Mouse (Mus musculus): ENCODE data around the gene Sox2. TPM values are rescaled to one million over a fixed set of nuclear protein-coding genes. Genes with fewer than 3 reads are reported as not detected.

Gene Sox2
- polyA plus RNA-seq, 2 experiments from 2014 or later: not detected

DNA sequence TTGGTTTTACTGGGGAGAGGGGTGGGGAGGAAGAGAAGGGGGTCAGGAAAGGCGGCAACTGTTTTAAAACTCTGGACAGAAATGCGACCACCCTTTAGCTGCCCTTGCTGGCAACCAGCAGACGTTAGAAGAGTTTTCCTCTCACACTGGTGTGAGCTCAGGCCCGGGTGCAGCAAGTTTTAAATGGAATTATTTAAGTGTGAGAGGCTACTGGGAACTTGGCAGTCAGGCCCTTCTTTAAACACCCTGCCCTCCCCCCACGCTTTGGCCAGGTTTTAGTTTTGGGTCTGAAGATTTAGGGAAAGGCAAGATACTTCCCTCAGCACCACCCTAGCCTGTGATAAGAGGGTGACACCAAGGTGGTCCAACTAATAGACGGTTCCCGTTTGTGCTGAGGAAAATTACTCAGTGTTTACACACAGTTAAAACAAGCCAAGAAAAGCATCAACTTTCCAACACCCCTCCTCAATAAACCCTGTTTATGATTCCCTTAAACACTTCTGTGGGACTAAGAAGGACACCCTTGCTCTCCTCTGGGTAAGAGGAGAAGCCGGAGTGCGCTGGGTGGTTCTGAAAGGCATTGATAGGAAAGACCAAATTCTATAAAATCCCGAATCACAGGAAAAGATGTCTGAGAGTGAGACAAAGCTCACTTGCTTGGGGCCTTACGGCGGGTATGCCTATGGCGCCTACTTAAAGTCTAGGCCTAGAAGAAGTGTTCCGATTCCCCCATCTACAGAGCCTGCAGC is 10.5 kb downstream of the Sox2 start:
- ATAC-seq: no peak

DNA sequence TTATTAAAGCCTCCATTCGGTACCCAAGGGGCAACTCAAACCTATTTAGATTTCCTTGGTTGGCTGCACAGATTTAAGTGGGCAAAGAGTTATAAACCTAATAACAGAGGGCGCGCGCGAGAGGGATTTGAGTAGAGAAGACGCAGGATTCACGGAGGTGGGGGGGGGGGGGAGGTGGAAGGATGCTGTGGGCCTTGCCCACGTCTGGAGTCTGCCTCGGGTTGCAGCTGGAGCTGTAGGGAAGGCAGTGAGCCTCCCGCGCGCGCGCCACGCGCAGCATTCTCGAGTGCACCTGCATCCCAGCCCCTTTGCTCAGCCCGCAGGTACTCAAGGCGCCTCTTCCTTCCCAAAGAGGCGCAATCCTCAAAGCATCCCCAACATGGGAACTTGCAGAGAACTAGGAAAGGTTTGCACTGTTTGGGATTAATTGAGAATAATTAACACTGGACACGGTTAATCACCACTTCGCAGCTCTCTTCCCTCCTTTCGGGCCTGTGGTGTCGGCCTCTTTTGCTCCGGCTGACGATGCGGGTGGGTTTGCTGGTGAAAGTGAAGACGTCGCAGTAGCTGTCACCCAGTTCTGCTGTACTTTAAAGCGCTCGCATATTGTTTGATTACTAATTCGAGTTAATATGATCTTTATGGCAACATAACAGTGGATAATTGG is 11.3 kb downstream of the Sox2 start:
- ATAC-seq: no peak

GRCm38 (mm10) chr3:34662008-34662711 is 12.0 kb downstream of the Sox2 start:
- ATAC-seq: no peak

GRCm38 (mm10) chr3:34662712-34663655 is 12.8 kb downstream of the Sox2 start:
- no peak for ATAC-seq

DNA sequence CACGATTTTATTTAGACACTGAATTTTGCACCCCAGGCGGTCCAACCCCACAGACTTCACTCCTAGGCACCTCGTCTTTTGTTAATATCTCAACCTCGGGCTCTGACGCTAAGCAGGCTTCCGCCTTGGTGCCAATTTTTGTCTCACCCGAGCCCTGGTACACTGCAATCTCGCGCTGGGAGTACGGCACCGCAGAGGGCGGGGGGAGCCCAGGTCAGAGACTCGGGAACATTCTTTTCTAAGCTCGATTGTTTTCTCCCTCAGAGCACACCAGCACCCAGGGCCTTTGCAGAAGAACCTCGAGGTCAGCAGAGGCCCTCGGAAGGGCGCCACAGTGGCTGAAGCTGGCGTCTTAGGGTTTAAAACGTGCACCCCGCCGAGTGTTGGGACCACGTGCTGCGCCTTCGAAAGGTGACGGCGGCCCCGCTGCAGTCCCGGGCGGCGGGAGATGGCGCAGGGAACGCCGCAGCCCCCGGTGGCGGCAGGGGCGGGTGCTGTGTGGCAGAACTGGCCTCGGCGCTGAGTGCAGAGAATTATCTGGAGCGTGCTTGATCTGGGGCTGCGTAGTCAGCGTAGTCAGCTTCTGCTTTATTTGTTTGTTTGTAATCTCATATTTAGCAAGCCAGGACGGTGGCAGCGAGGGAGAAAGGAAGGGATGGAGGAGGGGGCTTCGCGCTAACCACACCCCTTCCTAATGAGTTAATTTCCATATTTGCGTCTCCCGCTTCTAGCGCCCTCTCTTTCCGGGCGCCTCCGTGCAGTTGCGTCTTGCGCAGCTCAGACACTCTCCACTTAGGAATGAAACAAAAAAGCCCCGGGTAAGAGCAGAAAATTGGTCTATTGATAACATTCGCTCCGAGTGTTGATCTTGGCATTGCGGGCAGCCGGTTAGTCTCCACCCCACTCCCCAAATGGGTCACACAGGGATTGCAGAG is 13.8 kb downstream of the Sox2 start:
- no peak for ATAC-seq

GRCm38 (mm10) chr3:34664636-34665531 is 14.7 kb downstream of the Sox2 start:
- no peak for ATAC-seq

DNA sequence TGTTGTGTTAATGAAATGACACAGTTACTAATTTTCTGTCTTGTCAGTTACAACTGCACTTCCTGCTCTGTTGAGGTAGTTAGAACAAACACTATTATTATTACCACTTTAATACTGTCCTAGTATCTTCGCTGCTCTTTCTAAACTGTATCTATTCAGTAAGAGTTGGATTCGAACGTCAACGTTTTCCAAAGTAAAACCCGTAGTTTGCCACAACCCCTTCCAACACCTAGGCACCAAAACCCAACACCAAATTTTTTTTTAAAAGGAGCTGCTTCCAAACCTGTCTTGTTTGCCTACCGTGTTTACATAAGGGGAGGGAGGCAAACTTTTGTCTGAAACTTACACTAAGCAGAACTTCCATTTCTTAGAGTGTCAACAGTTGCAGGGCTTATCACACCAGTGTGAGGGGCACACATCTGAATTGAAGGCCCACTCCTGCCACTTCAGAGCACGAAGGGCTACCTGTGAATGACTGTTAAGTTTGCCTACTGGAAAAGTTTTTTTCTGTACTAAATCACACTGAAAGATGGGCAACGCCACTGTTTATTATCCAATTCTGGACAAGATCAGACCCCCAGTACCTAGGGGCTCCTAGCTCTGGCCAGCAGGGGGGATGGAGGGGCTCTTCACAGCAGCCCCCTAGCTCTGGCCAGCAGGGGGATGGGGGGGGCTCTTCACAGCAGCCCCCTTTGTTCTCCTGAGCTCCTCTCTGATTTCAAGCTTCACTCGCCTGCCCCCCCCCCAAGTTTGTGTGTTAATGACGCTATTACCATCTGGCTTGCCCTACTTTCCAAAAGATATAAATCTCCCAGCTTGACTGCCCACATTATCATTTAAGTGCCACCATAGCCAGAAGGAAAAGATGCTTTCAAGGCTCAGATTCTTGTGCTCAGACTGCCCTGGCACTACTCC is 15.8 kb downstream of the Sox2 start:
- ATAC-seq: no peak

DNA sequence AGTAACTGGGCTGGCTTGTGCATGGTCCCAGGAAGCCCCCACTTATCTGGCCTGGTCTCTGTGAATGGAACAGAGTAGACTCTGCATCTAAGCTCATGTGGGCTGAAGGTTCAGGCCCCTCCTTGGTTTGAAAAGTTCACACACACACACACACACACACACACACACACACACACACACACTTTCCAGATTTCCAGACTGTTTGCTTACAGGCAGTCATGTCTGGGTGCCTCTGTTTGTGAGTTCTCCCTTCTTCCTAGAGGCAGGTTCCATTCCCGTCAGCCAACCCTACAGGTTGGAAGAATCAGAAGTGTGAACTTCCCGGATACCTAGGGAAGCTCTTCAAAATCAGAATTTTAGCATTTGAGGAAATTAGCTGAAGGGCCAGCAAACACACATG is 17.0 kb downstream of the Sox2 start:
- ATAC-seq: no peak

DNA sequence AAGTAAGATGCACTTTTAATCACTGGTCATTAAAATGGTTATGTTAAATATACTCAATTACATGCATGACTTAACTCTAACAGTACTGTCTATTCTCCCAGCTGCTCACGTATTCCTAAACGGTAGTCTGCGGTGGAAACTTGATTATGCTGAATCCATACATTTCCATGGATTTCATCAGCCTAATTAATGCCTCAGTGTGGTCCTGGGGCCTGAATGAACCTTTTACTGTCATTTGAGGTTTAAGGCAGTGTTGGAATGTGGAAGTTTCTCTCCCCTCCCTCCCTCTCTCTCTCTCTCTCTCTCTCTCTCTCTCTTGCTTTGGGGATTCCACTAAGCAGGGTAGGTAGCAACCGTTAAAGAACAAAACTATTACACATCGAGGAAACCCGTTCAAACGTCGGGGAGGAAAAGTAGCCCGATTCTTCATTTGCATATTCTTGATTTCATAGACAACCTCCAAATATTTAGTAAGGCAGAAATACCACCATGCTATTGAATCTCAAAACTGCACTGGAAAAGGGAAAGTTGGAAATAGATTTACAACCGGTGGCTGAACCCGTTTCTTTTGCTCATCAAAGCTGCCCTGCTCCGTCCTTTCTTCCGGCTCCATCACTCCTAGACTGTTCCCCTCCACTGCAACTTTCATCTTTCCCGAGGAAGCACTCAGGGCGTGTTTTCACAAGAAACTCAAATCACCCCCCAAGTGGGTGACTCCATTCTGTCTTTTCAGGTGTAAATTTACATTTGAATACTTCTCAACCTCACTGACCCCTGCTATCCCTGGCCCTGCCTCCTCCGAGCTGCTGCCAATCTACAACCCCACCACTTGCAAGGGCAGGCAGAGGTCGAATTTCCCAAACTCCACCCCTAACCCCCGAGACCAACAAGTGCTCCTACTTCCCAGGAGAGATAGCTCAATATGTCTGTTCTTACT is 17.9 kb downstream of the Sox2 start:
- ATAC-seq: no peak

GRCm38 (mm10) chr3:34671024-34671660 is 20.9 kb downstream of the Sox2 start:
- no peak for ATAC-seq

DNA sequence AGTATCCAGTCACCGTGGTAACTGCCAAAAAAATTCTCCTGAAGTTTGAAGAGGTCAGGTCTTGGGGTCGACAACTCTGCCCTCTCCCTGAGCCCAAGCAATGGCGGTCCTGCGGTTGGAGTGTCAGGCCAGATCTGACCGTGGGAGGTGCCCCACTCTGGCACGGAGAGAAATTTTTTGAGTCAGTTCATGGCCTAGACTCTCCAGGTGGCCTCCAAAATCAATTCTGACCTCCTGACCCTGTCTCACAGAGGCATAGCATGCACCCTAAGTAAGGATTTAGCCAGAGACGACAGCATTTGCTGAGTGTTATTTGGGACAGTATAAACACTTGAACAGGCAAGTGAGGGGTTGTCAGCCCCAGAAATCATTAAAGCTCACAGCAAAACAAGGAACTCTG is 28.6 kb downstream of the Sox2 start:
- no peak for ATAC-seq

- ATAC-seq: no peak
These were observed 29.2 kb downstream of the Sox2 start for GRCm38 (mm10) chr3:34679439-34679838.

DNA sequence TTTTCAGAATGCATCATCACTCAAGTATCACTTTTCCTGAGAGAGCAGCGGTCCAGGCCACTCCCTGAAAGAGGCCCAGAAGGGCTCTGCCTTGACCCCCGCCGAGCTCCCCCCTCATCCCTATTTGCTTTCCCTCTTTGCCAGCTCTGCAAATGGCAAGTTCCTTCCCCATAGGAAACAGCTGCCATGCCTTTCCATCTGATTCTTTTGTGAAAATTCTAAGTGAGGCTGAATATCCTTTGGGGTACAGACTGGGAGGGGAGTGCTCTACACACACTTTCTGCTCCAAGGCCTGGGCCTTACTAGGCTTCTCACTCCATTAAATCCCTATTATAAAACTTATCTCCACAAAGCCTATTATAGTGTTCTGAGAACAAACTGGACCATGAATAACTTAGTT is 29.7 kb downstream of the Sox2 start:
- ATAC-seq: no peak

GRCm38 (mm10) chr3:34688072-34688471 is 37.9 kb downstream of the Sox2 start:
- no peak for ATAC-seq

DNA sequence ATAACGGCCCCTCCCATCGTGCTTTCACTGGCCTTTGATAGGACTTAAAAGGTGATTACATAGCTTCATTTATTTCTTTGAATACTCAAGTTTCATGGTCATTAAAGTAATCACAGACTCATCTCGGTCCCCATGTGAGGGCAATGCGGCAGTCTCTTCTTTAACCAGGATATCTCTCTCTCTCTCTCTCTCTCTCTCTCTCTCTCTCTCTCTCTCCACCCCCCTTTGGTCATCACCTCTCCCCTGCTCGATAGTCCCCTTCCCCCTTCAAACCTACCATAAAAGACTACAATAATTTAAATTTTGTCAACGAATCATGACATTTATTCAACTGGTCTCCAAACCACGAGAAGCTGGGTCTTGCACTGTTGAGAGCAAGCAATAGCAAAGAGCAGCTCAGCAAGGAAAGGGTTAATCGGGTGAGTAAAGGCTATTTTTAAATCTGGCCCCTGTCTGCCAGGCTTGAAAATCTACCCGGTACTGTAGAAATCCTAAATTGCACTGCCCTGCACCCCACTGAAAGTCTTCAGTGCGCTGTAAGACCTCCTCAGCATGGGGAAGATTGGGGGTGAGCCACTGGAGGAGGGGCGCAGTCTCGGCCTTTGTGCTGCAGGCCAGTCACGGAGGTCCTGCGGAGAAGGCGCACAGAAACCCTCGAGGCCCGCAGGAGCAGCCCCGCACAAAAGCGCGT is 41.6 kb downstream of the Sox2 start:
- no peak for ATAC-seq

- ATAC-seq: no peak
These were observed 42.2 kb downstream of the Sox2 start for GRCm38 (mm10) chr3:34692394-34692745.

Measured in activated CD4-positive, CD25-positive, alpha-beta regulatory T cell, adult 4 months (primary cell).